8 mouse cellular contexts compared by ENCODE assay signal in genomic region chr15:25412171-25412641, GRCm38 (mm10). TPM values are rescaled to one million over a fixed set of nuclear protein-coding genes. Genes with fewer than 3 reads are reported as not detected.
DNase-seq lines count a peak whose midpoint lies in the region; ATAC-seq and TF ChIP-seq lines count a peak whose summit lies in the region.

No protein-coding gene starts in this region.

- TF ChIP-seq EP300 in lung, postnatal 0 days (IDR thresholded peaks at IDR 0.05) = no peak

- H3K4me1 ChIP-seq in E14TG2a.4 (replicated peaks; ENCODE audit: low read depth, low read length) = peaks cover 28% of the 10 kb centered on the region
- peaks cover 24% of the 10 kb centered on the region for H3K4me1 ChIP-seq in embryonic facial prominence, embryonic 12.5 days
- H3K4me1 ChIP-seq in lung, postnatal 0 days (ENCODE audit: insufficient read depth, low read depth, low read length) = no peaks in the 10 kb centered on the region

- peak; percentile 48; the same call in 1 of the 2 replicates for ATAC-seq in embryonic facial prominence, embryonic 12.5 days (ENCODE audit: insufficient number of reproducible peaks, insufficient read depth, low FRiP score, low TSS enrichment)
- no peak for ATAC-seq in lung, postnatal 0 days
- no peak; the same call in 1 of the 2 replicates for ATAC-seq in megakaryocyte-erythroid progenitor cell, adult 5-6 weeks (replicated peaks; ENCODE audit: low FRiP score, low TSS enrichment, poor library complexity, severe bottlenecking)

- peak overlapping the region; percentile 97 for H3K27ac ChIP-seq in embryonic facial prominence, embryonic 12.5 days
- H3K27ac ChIP-seq in lung, postnatal 0 days (ENCODE audit: low read length) = no peak overlapping the region

- H3K9ac ChIP-seq in embryonic facial prominence, embryonic 12.5 days = peak overlapping the region; percentile 94
- no peak overlapping the region for H3K9ac ChIP-seq in lung, postnatal 0 days (replicated peaks; ENCODE audit: low read depth)

- H3K4me3 ChIP-seq in E14TG2a.4 (replicated peaks; ENCODE audit: low read length) = peak overlapping the region; percentile 95
- H3K4me3 ChIP-seq in embryonic facial prominence, embryonic 12.5 days = peak overlapping the region; percentile 86
- H3K4me3 ChIP-seq in lung, postnatal 0 days (ENCODE audit: low read depth, low read length) = peak overlapping the region; percentile 59

- peak overlapping the region; percentile 87 for H3K4me2 ChIP-seq in embryonic facial prominence, embryonic 12.5 days (replicated peaks)
- peak overlapping the region; percentile 89 for H3K4me2 ChIP-seq in lung, postnatal 0 days (replicated peaks; ENCODE audit: low read depth, low read length)

- peaks cover 23% of the 10 kb centered on the region for H3K36me3 ChIP-seq in E14TG2a.4 (ENCODE audit: insufficient read depth, low read length)
- H3K36me3 ChIP-seq in embryonic facial prominence, embryonic 12.5 days = no peaks in the 10 kb centered on the region
- H3K36me3 ChIP-seq in lung, postnatal 0 days (ENCODE audit: insufficient read depth, low read length) = no peaks in the 10 kb centered on the region

- H3K9me3 ChIP-seq in E14TG2a.4 (ENCODE audit: low read length) = peaks cover 5% of the 10 kb centered on the region; the same call in 1 of the 2 replicates
- no peaks in the 10 kb centered on the region for H3K9me3 ChIP-seq in embryonic facial prominence, embryonic 12.5 days
- no peaks in the 10 kb centered on the region for H3K9me3 ChIP-seq in lung, postnatal 0 days (ENCODE audit: low read length)

- WGBS in embryonic facial prominence, embryonic 12.5 days = under 1% methylated on average over 25 of the region's 25 CpGs
- whole genome bisulfite sequencing in lung, postnatal 0 days = under 1% methylated on average over 25 of the region's 25 CpGs

- intact Hi-C loops in heart, postnatal 10 days (cut with DNase I) = loop anchor here (5.0 kb wide), 1 partner anchor 365 kb away; no protein-coding TSS in a partner anchor

- DNase-seq in adrenal gland, postnatal 10 days = peak; percentile 39
- peak; percentile 37 to 41 for DNase-seq in heart, postnatal 10 days
- DNase-seq in layer of hippocampus, adult 9-11 months = peak; percentile 81
- DNase-seq in lung, postnatal 0 days (ENCODE audit: low spot score) = peak; percentile 53
- DNase-seq in right cerebral cortex, postnatal 14 days = peak; percentile 72

- no peak for TF ChIP-seq CTCF in E14TG2a.4 (conservative IDR thresholded peaks at IDR 0.05; ENCODE audit: low read length)
- TF ChIP-seq CTCF in lung, postnatal 0 days (IDR thresholded peaks at IDR 0.05) = no peak

- H3K27me3 ChIP-seq in E14TG2a.4 (ENCODE audit: insufficient read depth, low read length) = peaks cover 5% of the 10 kb centered on the region; the same call in 1 of the 2 replicates
- no peaks in the 10 kb centered on the region for H3K27me3 ChIP-seq in embryonic facial prominence, embryonic 12.5 days
- no peaks in the 10 kb centered on the region for H3K27me3 ChIP-seq in lung, postnatal 0 days (replicated peaks; ENCODE audit: insufficient read depth, low read length)

RNA-seq across cellular contexts. Expression of gene Basp1, which starts 1.4 kb away (rescaled TPM):
- total RNA-seq in adrenal gland, postnatal 10 days (2021) = 10 to 100 TPM; 17.6 to 29.6 TPM
- 146 and 177 TPM in 2 replicates for polyA plus RNA-seq in embryonic facial prominence, embryonic 12.5 days (2016; fragmentation: Nextera tagmentation; extraction: Ambion mirVana)
- 1 to 10 TPM; 6.7 to 8.4 TPM for total RNA-seq in heart, postnatal 10 days (2021)
- polyA plus RNA-seq in lung, postnatal 0 days (2015; fragmentation: Nextera tagmentation; extraction: Ambion mirVana) = 7.1 and 8.7 TPM in 2 replicates
- total RNA-seq in megakaryocyte-erythroid progenitor cell, adult 5-6 weeks (2014; fragmentation: Nextera tagmentation) = 0.40 and 0.52 TPM in 2 replicates
- total RNA-seq in megakaryocyte-erythroid progenitor cell, adult 5-6 weeks (2017) = 2.0 and 4.8 TPM in 2 replicates
